Mouse (Mus musculus) ES-Bruce4 (cell line): ENCODE measurements around the gene Sectm1b. TPM values are rescaled to one million over a fixed set of nuclear protein-coding genes. Genes with fewer than 3 reads are reported as not detected.
"Not testable (repeated sequence)": the region's sequence is repeated elsewhere in the genome, so short reads cannot be mapped to it uniquely, and the experiment has no call there.

Experiments used
- H3K27ac ChIP-seq: 2 replicates; pipeline ENCODE4 v1.5.1; 2012; ENCODE audit warnings: low read length, inconsistent platforms; ENCODE audit not compliant: insufficient read depth
- H3K27me3 ChIP-seq: 2 replicates; pipeline ENCODE4 v1.6.1; 2012; ENCODE audit warnings: mild to moderate bottlenecking, low read length, inconsistent platforms; ENCODE audit not compliant: control insufficient read depth, poor library complexity, insufficient read depth, severe bottlenecking
- H3K36me3 ChIP-seq: 2 replicates; pipeline ENCODE4 v1.6.1; 2012; ENCODE audit warnings: inconsistent platforms, mild to moderate bottlenecking, low read length, moderate library complexity; ENCODE audit not compliant: control insufficient read depth, poor library complexity, insufficient read depth, severe bottlenecking
- H3K4me1 ChIP-seq: one replicate; pipeline ENCODE4 v1.8.1; 2011; ENCODE audit warnings: low read length; ENCODE audit not compliant: control insufficient read depth, insufficient read depth
- H3K4me3 ChIP-seq: 2 replicates; pipeline ENCODE4 v1.5.1; 2011; ENCODE audit warnings: low read depth, mild to moderate bottlenecking, low read length
- H3K9ac ChIP-seq: 2 replicates; pipeline ENCODE4 v1.6.1; 2012; ENCODE audit warnings: low read depth, mild to moderate bottlenecking, inconsistent platforms; ENCODE audit not compliant: poor library complexity, severe bottlenecking
- H3K9me3 ChIP-seq: replicated peaks from 2 replicates; pipeline ENCODE4 v1.6.1; 2012; ENCODE audit warnings: mild to moderate bottlenecking, low read length, inconsistent platforms; ENCODE audit not compliant: control insufficient read depth, poor library complexity, insufficient read depth, severe bottlenecking
- CTCF ChIP-seq: IDR thresholded peaks from one replicate; pipeline ENCODE4 v1.8.1; 2011; ENCODE audit warnings: low read depth, low read length
- EP300 ChIP-seq: IDR thresholded peaks from 2 replicates; pipeline ENCODE4 v1.6.1; 2011; ENCODE audit warnings: low read depth, low read length; ENCODE audit not compliant: insufficient read depth
- POLR2A ChIP-seq: IDR thresholded peaks from one replicate; pipeline ENCODE4 v1.8.1; 2011; ENCODE audit warnings: low read length; ENCODE audit not compliant: insufficient read depth
- polyA plus RNA-seq: library from polyadenylated mRNA; stranded (reverse); fragments of >200 nt; gene quantifications from 2 replicates; pipeline ENCODE4 v1.2.4, GENCODE M21; 2011; ENCODE audit warnings: low read depth; ENCODE audit not compliant: missing spikeins, insufficient read depth, insufficient read length

The Sectm1b gene
- not detected in 2 replicates for polyA plus RNA-seq

DNA sequence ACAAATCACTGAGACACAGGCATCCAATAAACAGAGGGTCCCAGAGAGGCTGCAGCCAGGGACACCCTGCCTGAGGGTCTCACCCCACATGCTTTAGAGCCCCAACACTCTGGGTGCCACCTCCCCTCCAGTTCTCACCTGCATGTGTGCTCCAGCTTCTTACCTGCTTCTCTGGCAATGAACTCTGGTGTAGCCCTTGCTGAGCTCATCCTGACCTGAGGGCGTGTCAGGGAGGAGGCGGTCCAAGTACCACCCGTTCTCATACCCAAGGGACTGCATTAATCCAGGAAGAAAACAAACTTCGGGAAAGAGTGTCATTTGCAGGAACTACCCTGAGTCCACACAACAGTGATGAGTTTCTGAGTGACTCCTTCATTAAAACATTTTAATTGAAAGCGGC is at the start of gene Sectm1b:
TSS of gene Sectm1b (minus strand) at position 191 of the 400 bp plus-strand sequence.
- no peaks in the 10 kb centered on the region for H3K27me3 ChIP-seq
- no peaks in the 10 kb centered on the region for H3K4me1 ChIP-seq
- no peak within 1 kb of the TSS for H3K27ac ChIP-seq
- H3K36me3 ChIP-seq = no peaks in the 10 kb centered on the region
- TF ChIP-seq CTCF (no peak), EP300 (no peak), POLR2A (no peak)
- no peak within 1 kb of the TSS for H3K4me3 ChIP-seq
- no peak within 1 kb of the TSS for H3K9ac ChIP-seq
- H3K9me3 ChIP-seq = no peaks in the 10 kb centered on the region

DNA sequence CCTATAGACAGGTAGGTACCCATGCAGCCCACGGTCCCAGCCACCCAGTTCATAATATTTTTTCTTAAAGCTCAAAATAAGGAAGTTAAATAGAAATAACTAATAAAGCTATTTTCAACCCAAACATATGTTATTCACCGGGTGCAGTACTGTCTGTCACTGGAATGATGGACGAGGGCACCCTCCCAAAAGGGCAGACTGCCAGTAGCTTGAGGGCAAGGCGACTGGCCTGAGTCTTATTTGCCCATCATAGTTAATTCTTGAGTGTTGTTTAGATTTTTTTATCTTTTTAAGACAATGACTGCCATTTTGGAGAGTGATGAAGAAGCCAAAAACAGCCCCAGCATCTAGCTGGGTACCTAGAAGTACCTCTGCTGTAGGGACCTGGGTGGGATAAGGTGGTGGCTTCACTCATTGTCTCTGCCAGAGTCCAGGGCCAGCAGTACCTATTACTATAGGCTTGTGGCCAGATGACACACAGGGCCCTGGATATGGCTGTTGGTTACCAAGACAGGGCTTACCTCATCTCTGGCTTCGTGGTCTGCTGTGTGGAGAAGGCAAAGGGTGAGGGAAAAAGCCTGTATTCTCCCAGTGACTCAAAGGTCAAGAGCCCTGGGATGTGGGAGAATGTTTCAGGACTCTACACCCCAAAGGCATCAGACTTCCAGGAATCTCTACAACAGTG is 48.9 kb upstream of the Sectm1b start:
- Histone ChIP-seq H3K9me3 (no peaks in the 10 kb centered on the region), H3K4me3 (no peak overlapping the region), H3K27ac (no peak overlapping the region), H3K4me1 (no peaks in the 10 kb centered on the region), H3K9ac (no peak overlapping the region), H3K36me3 (no peaks in the 10 kb centered on the region), H3K27me3 (no peaks in the 10 kb centered on the region)
- TF ChIP-seq EP300 = no peak
- TF ChIP-seq POLR2A = no peak
- TF ChIP-seq CTCF = no peak

DNA sequence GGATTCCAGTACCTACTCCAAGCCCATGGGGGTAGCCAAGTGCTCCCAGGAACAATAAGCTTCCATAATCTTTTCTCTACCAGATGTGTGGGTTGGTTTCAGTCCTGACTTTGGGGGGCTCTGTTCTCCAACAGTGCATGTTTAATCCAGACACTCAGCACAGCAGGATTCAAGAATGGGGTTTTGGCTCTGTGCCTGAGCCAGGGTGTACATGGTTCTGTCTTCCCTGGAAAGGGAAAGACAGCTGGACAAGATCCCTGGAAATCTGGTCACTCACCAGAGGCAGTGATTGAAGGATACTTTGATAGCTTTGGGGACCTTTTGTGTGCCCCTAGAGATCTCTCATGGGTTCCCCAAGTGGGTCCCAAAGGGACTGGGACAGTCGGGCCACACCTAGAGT is 48.2 kb upstream of the Sectm1b start:
- H3K9ac ChIP-seq = no peak overlapping the region
- TF ChIP-seq POLR2A (no peak), EP300 (no peak), CTCF (no peak)
- H3K27me3 ChIP-seq = no peaks in the 10 kb centered on the region
- no peak overlapping the region for H3K4me3 ChIP-seq
- no peaks in the 10 kb centered on the region for H3K4me1 ChIP-seq
- H3K9me3 ChIP-seq = no peaks in the 10 kb centered on the region
- H3K27ac ChIP-seq = no peak overlapping the region
- no peaks in the 10 kb centered on the region for H3K36me3 ChIP-seq

DNA sequence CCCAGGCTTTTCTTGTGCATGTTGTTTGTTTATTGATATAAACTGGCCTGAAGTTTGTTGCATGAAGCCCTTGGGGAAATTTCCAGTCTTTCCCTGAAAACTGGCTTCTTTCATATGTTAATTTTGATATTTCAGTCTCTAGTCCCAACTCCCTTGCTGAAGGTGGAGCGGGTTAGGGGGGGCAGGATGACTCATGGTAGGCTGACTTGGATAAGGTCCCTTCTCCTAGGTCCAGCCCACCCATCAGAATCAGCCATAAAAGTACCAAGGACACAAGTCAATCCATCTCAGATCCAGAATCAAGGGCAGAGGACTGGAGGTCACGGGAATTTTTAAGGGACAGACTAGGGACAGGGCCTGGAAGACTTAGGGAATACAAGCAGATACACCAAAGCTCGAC is 47.7 kb upstream of the Sectm1b start:
- Histone ChIP-seq H3K27ac (no peak overlapping the region), H3K9ac (no peak overlapping the region), H3K27me3 (no peaks in the 10 kb centered on the region), H3K9me3 (no peaks in the 10 kb centered on the region), H3K4me3 (no peak overlapping the region), H3K4me1 (no peaks in the 10 kb centered on the region), H3K36me3 (no peaks in the 10 kb centered on the region)
- no peak for TF ChIP-seq CTCF
- no peak for TF ChIP-seq EP300
- no peak for TF ChIP-seq POLR2A

DNA sequence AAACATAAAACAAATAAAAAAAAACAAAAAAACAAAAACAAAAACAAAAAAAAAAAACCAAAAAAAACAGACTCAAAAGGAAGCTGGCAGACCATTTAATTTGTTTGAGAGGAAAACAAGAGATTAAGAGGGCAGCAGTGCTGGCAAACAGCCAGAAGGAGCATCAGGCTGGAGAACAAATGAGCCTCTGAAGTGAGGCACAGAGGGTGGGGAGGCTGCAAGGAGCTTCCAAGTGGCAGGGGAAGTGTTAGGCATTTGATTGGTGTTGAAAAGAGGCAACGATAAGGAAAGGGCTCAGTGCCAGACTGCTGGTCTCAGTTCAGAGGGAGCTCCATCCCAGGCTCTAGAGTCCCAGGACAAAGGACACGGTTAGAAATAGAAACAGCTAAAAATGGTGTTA is 46.6 kb upstream of the Sectm1b start:
- no peak for TF ChIP-seq CTCF
- TF ChIP-seq EP300 = no peak
- no peak for TF ChIP-seq POLR2A
- Histone ChIP-seq H3K4me3 (no peak overlapping the region), H3K27ac (no peak overlapping the region), H3K9ac (no peak overlapping the region), H3K27me3 (no peaks in the 10 kb centered on the region), H3K4me1 (no peaks in the 10 kb centered on the region), H3K9me3 (no peaks in the 10 kb centered on the region), H3K36me3 (no peaks in the 10 kb centered on the region)

DNA sequence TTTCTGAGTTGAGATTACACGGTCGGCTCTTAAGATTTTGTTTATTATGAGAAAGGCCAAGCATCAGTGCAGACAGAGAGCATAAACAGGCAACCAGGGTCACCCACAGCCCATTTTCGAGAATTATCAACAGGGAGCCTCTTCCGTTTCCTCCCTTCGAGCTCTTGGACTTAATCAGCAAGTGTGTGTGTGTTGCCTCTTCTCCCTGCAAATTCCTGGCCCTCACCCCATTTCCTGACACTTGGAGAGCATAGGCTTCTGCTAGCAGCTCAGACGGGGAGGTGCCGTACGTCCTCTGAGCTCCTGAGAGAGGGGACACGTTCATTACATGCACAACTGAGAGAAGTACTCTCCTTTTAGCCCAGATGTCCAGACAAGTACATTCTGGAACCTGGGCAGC is 44.7 kb upstream of the Sectm1b start:
- Histone ChIP-seq H3K27ac (no peak overlapping the region), H3K36me3 (no peaks in the 10 kb centered on the region), H3K4me3 (no peak overlapping the region), H3K4me1 (no peaks in the 10 kb centered on the region), H3K27me3 (no peaks in the 10 kb centered on the region), H3K9ac (no peak overlapping the region), H3K9me3 (no peaks in the 10 kb centered on the region)
- TF ChIP-seq CTCF (no peak), POLR2A (no peak)

DNA sequence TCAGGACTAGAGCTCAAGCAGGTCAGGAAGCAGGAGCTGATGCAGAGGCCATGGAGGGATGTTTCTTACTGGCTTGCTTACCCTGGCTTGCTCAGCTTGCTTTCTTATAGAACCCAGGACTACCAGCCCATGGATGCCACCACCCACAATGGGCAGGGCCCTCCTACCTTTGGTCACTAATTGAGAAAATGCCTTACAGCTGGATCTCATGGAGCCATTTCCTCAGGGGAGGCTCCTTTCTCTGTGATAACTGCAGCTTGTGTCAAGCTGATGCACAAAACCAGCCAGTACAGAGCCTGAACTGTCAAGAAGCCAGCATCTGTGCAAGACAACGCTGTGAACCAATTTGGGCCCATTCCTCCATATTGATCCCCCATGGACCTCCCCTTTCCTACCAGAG is 43.9 kb upstream of the Sectm1b start:
- not testable (repeated sequence) for H3K27ac ChIP-seq, H3K27me3 ChIP-seq

More for the DNA sequence above, 43.9 kb upstream of the Sectm1b start:
- not testable (repeated sequence) for H3K9me3 ChIP-seq, H3K4me1 ChIP-seq, H3K4me3 ChIP-seq, H3K9ac ChIP-seq, H3K36me3 ChIP-seq
